Mouse (Mus musculus): Measurements from ENCODE around the gene Ndrg3. TPM values are rescaled to one million over a fixed set of nuclear protein-coding genes. Genes with fewer than 3 reads are reported as not detected.

Gene Ndrg3
- 10 to 100 TPM; 65.6 to 69.4 TPM for total RNA-seq (2023)

DNA sequence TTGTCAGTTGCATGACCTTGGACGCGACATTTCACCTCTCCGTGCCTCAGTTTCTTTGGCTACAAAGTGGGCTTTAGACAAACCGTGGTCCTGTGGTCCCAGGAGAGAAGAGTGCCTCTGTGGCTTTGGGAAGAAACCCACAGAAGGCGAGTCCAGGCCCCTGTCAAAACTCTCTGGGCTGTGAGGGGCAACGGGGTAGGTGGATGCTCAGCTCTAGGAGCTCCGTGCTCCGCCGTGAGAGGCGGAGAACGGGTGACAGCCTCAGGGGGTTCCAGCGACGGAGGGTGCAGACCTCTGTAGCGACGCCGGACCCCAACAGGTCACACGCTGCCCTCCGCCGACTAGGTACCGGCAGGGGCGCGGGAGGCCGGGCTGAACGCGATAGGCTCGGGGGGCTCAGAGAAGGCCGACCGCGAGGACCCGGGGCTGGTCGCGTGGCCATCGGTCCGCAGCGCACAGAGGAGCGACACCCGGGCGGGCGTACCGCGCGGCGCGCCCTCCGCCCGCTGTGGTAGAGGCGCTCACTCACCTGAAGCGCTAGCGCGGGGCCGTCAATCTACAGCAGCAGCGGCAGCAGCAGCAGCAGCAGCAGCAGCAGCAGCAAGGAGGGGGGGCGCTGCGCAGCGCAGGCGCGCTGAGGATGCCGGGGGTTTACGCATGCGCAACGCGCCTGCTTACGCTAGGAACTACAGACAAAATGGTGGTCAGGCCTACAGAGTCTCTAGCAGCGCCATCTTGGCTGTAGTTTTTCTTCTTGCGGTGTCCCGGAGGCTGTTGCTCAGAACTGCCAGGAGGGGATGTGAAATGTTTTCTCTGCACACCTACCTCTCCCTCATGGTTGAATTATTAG lies at the start of gene Ndrg3:
TSS of gene Ndrg3 (minus strand) at position 587 of the 850 bp plus-strand sequence.

DNA sequence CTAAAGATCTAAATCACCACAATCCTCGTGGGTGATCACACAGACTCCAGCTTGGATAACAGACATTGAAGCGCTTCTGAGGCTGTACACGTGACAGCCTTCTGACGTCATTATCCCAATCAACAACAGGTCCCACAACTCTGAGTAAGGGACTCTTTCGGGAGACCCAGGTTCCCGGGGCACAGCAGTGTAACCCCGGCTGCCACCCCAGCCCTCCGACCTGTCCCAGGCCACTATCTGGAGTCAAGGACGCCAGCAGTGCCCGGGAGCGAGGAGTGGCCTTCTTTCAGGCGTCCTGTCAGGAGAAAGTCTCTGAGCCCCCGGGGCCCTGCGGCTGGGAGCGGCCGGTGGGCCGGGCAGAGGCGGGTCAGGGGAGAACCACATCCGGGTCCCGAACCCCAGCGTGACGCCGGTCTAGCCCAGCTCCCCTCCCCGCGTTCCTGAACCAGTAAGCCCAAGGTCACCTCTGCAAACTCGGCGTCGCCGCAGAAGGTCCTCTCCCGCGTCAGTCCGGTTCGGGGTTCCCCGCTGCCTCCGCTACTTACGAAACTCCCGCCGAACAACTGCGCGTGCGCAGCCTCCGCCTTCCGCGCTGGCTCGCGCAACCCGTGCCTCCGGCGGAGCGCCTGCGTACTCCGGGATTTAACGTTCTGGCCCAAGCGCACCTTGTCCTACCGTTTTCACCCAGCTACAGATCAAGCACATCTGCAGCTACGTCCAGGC lies 14.8 kb upstream of the Ndrg3 start, which contains the start of gene Dsn1:
TSS of gene Dsn1 (minus strand) at position 644 of the 723 bp plus-strand sequence.

DNA sequence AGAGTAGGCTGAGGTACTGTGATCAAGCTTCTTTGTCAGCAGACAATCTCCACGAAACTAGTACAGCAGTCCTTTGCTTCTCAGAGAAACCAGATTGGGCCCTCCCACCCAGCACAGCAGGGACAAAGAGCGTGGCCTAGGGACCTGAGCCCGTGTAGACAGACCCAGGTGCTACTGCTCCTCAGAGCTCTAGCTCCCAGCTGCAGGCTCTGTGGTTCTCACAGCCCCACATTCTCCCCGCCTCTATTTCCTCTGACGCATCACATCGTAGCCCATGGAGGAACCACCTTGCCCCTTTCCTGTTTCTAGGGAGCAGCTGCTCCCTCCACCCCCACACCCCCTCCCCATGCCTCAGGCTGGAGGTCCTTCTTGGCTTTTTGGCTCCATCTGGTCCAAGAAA lies 104.8 kb downstream of the Ndrg3 start, which contains the start of gene Sla2:
TSS of gene Sla2 (minus strand) at position 176 of the 400 bp plus-strand sequence.

Other genes with a start within 250 kb of the Ndrg3 start
- not detected for gene Myl9, start 216.6 kb downstream of the Ndrg3 start, total RNA-seq (2023)
- 10 to 100 TPM; 41.2 to 68.8 TPM for gene Tgif2, start 152.0 kb downstream of the Ndrg3 start, total RNA-seq (2023)
- 1 to 10 TPM; 8.1 TPM for gene 4930518I15Rik, start 134.1 kb downstream of the Ndrg3 start, total RNA-seq (2023)
- 10 to 100 TPM; 68.9 to 70.0 TPM for gene Rab5if, start 128.9 kb downstream of the Ndrg3 start, total RNA-seq (2023)
- gene Sla2, start 104.9 kb downstream of the Ndrg3 start, total RNA-seq (2023), result 10 to 100 TPM; 37.9 to 50.6 TPM
- gene Dsn1, start 15.1 kb upstream of the Ndrg3 start, total RNA-seq (2023), result 10 to 100 TPM; 16.1 to 23.6 TPM
- under 1 TPM; 0.65 to 0.82 TPM for gene Soga1, start 87.2 kb upstream of the Ndrg3 start, total RNA-seq (2023)
- not detected for gene Tldc2, start 95.0 kb upstream of the Ndrg3 start, total RNA-seq (2023)
- gene Samhd1, start 143.2 kb upstream of the Ndrg3 start, total RNA-seq (2023), result 100 to 1,000 TPM; 354 to 425 TPM
- 10 to 100 TPM; 34.9 to 35.9 TPM for gene Rbl1, start 212.5 kb upstream of the Ndrg3 start, total RNA-seq (2023)